Comparison of ENCODE assay signal across 9 mouse cellular contexts in the genomic region with DNA sequence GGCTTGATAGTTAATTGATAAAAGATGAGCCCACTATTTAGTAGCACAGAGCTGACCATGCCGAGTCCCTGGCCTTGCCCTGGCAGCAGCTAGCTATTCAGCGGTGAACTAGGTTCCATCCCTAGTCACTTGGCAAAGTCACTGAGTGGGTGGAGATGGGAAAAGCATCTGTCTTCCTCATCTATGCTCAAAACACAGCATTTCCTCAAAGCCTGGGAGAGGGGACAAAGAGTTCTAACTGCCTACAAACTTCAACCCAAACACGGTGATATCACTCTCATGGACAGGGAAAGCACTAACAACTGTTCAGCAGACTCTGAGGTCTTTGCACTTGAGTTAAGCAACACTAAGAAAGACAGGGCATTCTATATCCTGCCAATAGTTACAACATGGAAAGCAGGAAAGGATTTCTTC.
DNase-seq lines count a peak whose midpoint lies in the region.
"Had no signal": no experiment of that assay in that cellular context is flagged by ENCODE, and none has a peak within 500 bp of the region (broad histone marks: within the 10 kb centered on the region; RNA-seq: fewer than 3 reads in every experiment).

No protein-coding gene starts in this region.

- no peaks in the 10 kb centered on the region for H3K4me1 ChIP-seq in midbrain, embryonic 10.5 days

- peak; percentile 58 for DNase-seq in adrenal gland, postnatal 14 days
- DNase-seq in gastrocnemius, adult 18-20 months (ENCODE audit: low spot score), result peak; percentile 92
- DNase-seq in kidney, adult 18-20 months, result peak; percentile 45
- DNase-seq in lung, postnatal 36 days, result peak; percentile 92
- DNase-seq in Muller cell, postnatal 12 days (ENCODE audit: inconsistent ontology term), result no peak
- DNase-seq in midbrain, embryonic 10.5 days (ENCODE audit: low spot score), result no peak
- no peak for DNase-seq in cerebellum, postnatal 25 days
- DNase-seq: embryo, embryonic 11 days had no signal

- WGBS in midbrain, embryonic 10.5 days, result 90% methylated on average over 3 of the region's 3 CpGs

- H3K36me3 ChIP-seq in midbrain, embryonic 10.5 days, result no peaks in the 10 kb centered on the region
- H3K36me3 ChIP-seq: hindbrain, embryonic 15.5 days had no signal

- H3K9me3 ChIP-seq in midbrain, embryonic 10.5 days (replicated peaks), result peaks cover 13% of the 10 kb centered on the region; the same call in 1 of the 2 replicates
- H3K9me3 ChIP-seq: hindbrain, embryonic 15.5 days had no signal

- H3K27me3 ChIP-seq in midbrain, embryonic 10.5 days (ENCODE audit: low read depth, poor library complexity, severe bottlenecking), result no peaks in the 10 kb centered on the region
- H3K27me3 ChIP-seq: hindbrain, embryonic 15.5 days had no signal

- H3K27ac ChIP-seq in midbrain, embryonic 10.5 days (replicated peaks), result no peak overlapping the region
- H3K27ac ChIP-seq: hindbrain, embryonic 15.5 days had no signal

- H3K4me3 ChIP-seq in midbrain, embryonic 10.5 days, result no peak overlapping the region
- H3K4me3 ChIP-seq: hindbrain, embryonic 15.5 days had no signal

Comparison
In these comparisons a context has a peak if more than half of its experiments do, and no peak if none do; other contexts are left out.
1. DNase-seq: peak in adrenal gland, postnatal 14 days (single experiment), gastrocnemius, adult 18-20 months (single experiment), kidney, adult 18-20 months (single experiment) and lung, postnatal 36 days (single experiment); none in Muller cell, postnatal 12 days (single experiment), midbrain, embryonic 10.5 days (single experiment) and cerebellum, postnatal 25 days (0 of 2).